Mouse (Mus musculus): ENCODE data around the gene Plekhf1. TPM values are rescaled to one million over a fixed set of nuclear protein-coding genes. Genes with fewer than 3 reads are reported as not detected.

Gene Plekhf1
- polyA plus RNA-seq, 1 experiment from 2014 or later: 0.79 TPM

- no peaks in the 10 kb centered on the region for H3K36me3 ChIP-seq (ENCODE audit: control insufficient read depth, insufficient read depth, low read length)
- H3K27ac ChIP-seq (ENCODE audit: low read depth, low read length): no peak overlapping the region
- H3K27me3 ChIP-seq (replicated peaks; ENCODE audit: control insufficient read depth, insufficient read depth, low read length): no peaks in the 10 kb centered on the region
- peak; percentile 67 for ATAC-seq
- no peak overlapping the region for H3K4me3 ChIP-seq (ENCODE audit: low read length)
- peaks cover 3% of the 10 kb centered on the region; the same call in 1 of the 2 replicates for H3K4me1 ChIP-seq (ENCODE audit: control insufficient read depth, insufficient read depth, low read depth, low read length)
- H3K9me3 ChIP-seq (ENCODE audit: control insufficient read depth, low read length): no peaks in the 10 kb centered on the region
- no peak overlapping the region for H3K9ac ChIP-seq (ENCODE audit: low read depth, low read length)
- 17% methylated on average over 11 of the region's 11 CpGs for WGBS
- no peak overlapping the region for H3K4me2 ChIP-seq (ENCODE audit: low read length)
These were observed 60.1 kb downstream of the Plekhf1 start for GRCm38 (mm10) chr7:38167724-38168141.

Other genes starting within 250 kb of the Plekhf1 start
- 31.5 and 35.3 TPM in 2 replicates for gene Uri1, start 204.5 kb downstream of the Plekhf1 start, polyA plus RNA-seq (2015; fragmentation: Nextera tagmentation; extraction: Ambion mirVana)
- gene Ccne1, start 120.5 kb downstream of the Plekhf1 start, polyA plus RNA-seq (2015; fragmentation: Nextera tagmentation; extraction: Ambion mirVana): 20.2 and 20.8 TPM in 2 replicates
- 32.7 and 33.7 TPM in 2 replicates for gene 1600014C10Rik, start 44.8 kb downstream of the Plekhf1 start, polyA plus RNA-seq (2015; fragmentation: Nextera tagmentation; extraction: Ambion mirVana)
- 74.4 and 75.2 TPM in 2 replicates for gene Pop4, start 43.4 kb upstream of the Plekhf1 start, polyA plus RNA-seq (2015; fragmentation: Nextera tagmentation; extraction: Ambion mirVana)